Mouse (Mus musculus): ENCODE data around the gene Crnkl1.

The Crnkl1 gene

DNA sequence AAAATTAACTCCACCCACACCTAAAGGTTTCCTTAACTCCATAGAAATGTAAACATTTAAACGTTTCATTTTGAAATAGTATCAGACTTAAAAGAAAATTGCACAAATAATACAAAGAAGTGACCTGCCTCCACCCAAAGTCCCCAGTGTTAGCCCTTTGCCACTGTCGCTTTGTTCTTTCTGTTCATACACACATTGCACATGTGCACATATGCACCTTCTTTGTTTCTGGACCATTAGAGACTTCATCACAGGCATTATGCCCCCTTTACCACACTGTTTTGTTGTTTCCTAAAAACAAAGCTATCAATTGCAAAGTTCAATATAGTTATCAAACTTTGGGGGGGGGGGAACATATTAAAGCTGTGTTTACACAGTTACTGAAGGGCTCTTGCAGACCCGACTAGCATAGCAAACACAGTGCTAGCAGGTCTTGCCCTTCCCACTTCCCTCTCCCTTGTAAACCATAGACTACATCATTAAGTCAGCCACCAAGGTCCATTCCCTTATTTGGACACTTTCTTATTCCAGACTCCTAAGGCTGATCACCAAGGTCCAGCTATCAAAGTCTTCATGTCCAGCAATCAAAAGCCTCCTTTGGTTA lies 59.8 kb downstream of the Crnkl1 start:
- DNase-seq (ENCODE audit: low spot score in 2 of 2), result no peak

DNA sequence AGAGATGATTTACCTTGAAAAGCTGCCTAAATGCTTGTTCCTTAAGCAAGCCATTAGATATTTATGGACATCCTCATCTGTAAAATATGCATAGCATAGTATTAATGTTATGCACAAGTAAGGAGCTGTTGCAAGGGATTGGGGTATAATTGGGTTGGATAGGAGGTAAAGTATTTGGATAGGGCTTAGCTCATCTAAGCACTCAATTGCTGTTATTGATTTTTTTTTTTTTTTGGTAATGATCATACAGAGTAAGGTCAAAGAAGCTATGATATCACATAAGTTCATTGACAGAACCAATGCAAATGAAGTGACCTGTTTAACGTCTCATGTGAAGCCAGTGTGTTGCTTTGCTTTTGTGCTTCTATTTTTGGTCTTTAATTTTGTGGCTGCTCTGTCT lies 60.9 kb downstream of the Crnkl1 start:
- DNase-seq (ENCODE audit: low spot score in 2 of 2), result no peak

DNA sequence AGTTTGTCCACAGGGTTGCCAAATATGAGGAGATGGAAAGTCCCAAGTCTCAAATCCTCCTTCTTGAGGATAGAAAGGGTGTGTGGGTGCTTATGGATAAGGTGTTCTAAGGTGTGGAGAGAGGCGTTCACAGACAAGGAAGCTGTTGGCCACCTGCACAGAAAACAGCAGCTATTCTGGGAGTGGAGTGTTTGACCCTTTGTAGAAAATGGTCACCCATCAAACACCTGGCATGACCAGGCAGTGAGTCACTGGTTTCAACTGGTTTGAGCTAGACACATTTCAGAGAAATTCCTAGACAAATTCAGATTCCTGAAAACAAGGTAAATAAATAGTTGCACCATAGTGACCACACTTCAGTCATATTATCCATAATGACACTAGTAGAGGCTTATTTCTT lies 62.7 kb downstream of the Crnkl1 start:
- DNase-seq (ENCODE audit: low spot score in 2 of 2), result no peak

DNA sequence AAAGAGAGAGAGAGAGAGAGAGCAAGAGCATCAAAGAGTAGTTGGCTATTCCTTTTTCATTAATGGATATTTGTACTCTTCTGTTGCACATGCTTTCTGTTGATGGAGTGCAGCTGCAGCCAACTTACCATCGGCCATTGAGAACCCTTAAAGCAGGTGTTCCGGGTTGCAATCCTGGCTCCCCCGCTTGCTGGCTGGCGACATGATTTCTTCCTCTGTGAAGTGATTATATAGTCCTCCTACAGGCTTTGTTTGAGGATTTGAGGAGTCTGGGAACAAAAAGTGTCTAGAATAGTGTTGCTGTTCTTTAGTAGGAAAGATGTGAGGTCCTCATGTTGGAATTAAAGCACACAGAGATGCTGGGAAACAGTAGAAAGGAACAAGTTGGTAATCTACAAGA lies 63.5 kb downstream of the Crnkl1 start:
- DNase-seq (ENCODE audit: low spot score in 2 of 2), result no peak
